Mouse (Mus musculus): Measurements from ENCODE around the gene Ercc4.
"Not testable (repeated sequence)": the region's sequence is repeated elsewhere in the genome, so short reads cannot be mapped to it uniquely, and the experiment has no call there.

DNA sequence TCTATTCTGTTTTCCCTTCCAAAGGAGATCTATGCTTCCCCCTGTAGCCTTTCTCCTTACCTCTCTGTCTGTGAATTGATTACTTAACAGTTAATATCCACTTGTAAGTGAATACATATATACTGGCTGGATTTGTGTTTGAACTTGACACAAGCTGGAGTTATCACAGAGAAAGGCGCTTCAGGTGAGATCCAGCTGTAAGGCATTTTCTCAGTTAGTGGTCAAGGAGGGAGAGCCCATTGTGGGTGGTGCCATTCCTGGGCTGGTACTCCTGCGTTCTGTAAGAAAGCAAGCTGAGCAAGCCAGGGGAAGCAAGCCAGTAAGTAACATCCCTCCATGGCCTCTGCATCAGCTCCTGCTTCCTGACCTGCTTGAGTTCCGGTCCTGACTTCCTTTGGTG, 6.0 kb downstream of the Ercc4 start:
- TF ChIP-seq FLI1 (IDR thresholded peaks at IDR 0.05; ENCODE audit: low read length); GATA1 (IDR thresholded peaks at IDR 0.05; ENCODE audit: borderline replicate concordance, low read length): not testable (repeated sequence)

All from megakaryocyte, embryonic 14.5 days (primary cell).